Mouse (Mus musculus) stomach, embryonic 14.5 days (tissue): ENCODE data around the gene Cbx8. TPM values are rescaled to one million over a fixed set of nuclear protein-coding genes. Genes with fewer than 3 reads are reported as not detected.

Source experiments
- ATAC-seq: fragments of 200-750 bp; cut with Nextera tagmentation; 2 replicates; pipeline ENCODE4 v1.8.0; 2017; ENCODE audit warnings: low read depth, moderate TSS enrichment; ENCODE audit not compliant: insufficient number of reproducible peaks, insufficient read depth, low FRiP score
- H3K27ac ChIP-seq: fragments of 300-500 bp; sonication (generic); 2 replicates; pipeline ENCODE4 v1.5.1; 2014; ENCODE audit warnings: mild to moderate bottlenecking, low read length, moderate library complexity, mixed read lengths
- H3K27me3 ChIP-seq: fragments of 300-500 bp; sonication (generic); 2 replicates; pipeline ENCODE4 v1.6.1; 2014; ENCODE audit warnings: low read length, control low read depth, mixed read lengths; ENCODE audit not compliant: control insufficient read depth, insufficient read depth
- H3K36me3 ChIP-seq: fragments of 300-500 bp; sonication (generic); 2 replicates; pipeline ENCODE4 v1.6.1; 2014; ENCODE audit warnings: mild to moderate bottlenecking, control low read depth, low read length, moderate library complexity, mixed read lengths; ENCODE audit not compliant: control insufficient read depth, insufficient read depth
- H3K4me1 ChIP-seq: fragments of 300-500 bp; sonication (generic); 2 replicates; pipeline ENCODE4 v1.6.1; 2014; ENCODE audit warnings: low read length, control low read depth, mixed read lengths; ENCODE audit not compliant: control insufficient read depth, insufficient read depth
- H3K4me2 ChIP-seq: fragments of 300-500 bp; sonication (generic); replicated peaks from 2 replicates; pipeline ENCODE4 v1.6.1; 2014; ENCODE audit warnings: low read depth, low read length, control low read depth
- H3K4me3 ChIP-seq: fragments of 300-500 bp; sonication (generic); 2 replicates; pipeline ENCODE4 v1.5.1; 2014; ENCODE audit warnings: low read depth, low read length, control low read depth
- H3K9ac ChIP-seq: fragments of 300-500 bp; sonication (generic); replicated peaks from 2 replicates; pipeline ENCODE4 v1.6.1; 2014; ENCODE audit warnings: low read depth, mild to moderate bottlenecking, control low read depth, low read length, moderate library complexity, mixed read lengths
- H3K9me3 ChIP-seq: fragments of 300-500 bp; sonication (generic); 2 replicates; pipeline ENCODE4 v1.6.1; 2016; ENCODE audit warnings: low read depth, low read length, control low read depth; ENCODE audit not compliant: control insufficient read depth
- WGBS: fragments of 180-500 bp; shearing (Covaris S2); extraction: QIAGEN DNeasy Blood & Tissue Kit; methylation state at CpG from one replicate; pipeline ENCODE4 v1.1.7; 2014; 5-methylcytosine and 5-hydroxymethylcytosine counted together
- polyA plus RNA-seq: library from polyadenylated mRNA; unstranded; fragments of >200 nt; fragmentation: Nextera tagmentation; extraction: Ambion mirVana; gene quantifications from 2 replicates; pipeline ENCODE4 v1.2.1, GENCODE M21; 2014

Gene Cbx8
- polyA plus RNA-seq, 1 experiment from 2014 or later = 8.5 TPM

- ATAC-seq = no peak
- Histone ChIP-seq H3K9ac (no peak overlapping the region), H3K4me3 (no peak overlapping the region), H3K4me1 (0 out of 2 replicates have a peak, but pooled peaks cover 2% of the 10 kb centered on the region), H3K27ac (no peak overlapping the region), H3K36me3 (no peaks in the 10 kb centered on the region), H3K9me3 (no peaks in the 10 kb centered on the region), H3K4me2 (no peak overlapping the region), H3K27me3 (0 out of 2 replicates have a peak, but pooled peaks cover under 1% of the 10 kb centered on the region)
- 79% methylated on average over 8 of the region's 8 CpGs for WGBS
Measured at GRCm38 (mm10) chr11:119066841-119067240, 26.1 kb upstream of the Cbx8 start.

GRCm38 (mm10) chr11:119059256-119059655 is 18.5 kb upstream of the Cbx8 start:
- Histone ChIP-seq H3K27ac (no peak overlapping the region), H3K4me1 (peaks cover 16% of the 10 kb centered on the region), H3K9me3 (no peaks in the 10 kb centered on the region), H3K27me3 (peaks cover 56% of the 10 kb centered on the region), H3K4me3 (no peak overlapping the region), H3K4me2 (no peak overlapping the region), H3K36me3 (no peaks in the 10 kb centered on the region), H3K9ac (no peak overlapping the region)
- ATAC-seq = no peak
- 23% methylated on average over 3 of the region's 3 CpGs for WGBS

GRCm38 (mm10) chr11:119058041-119058995 is 17.5 kb upstream of the Cbx8 start:
- Histone ChIP-seq H3K9ac (no peak overlapping the region), H3K36me3 (no peaks in the 10 kb centered on the region), H3K27ac (no peak overlapping the region), H3K4me1 (peaks cover 16% of the 10 kb centered on the region), H3K4me3 (peak overlapping the region; percentile 20; the same call in 1 of the 2 replicates), H3K27me3 (peaks cover 60% of the 10 kb centered on the region), H3K4me2 (peak overlapping the region; percentile 35), H3K9me3 (no peaks in the 10 kb centered on the region)
- ATAC-seq = peak; percentile 46; the same call in 1 of the 2 replicates
- 4% methylated on average over 58 of the region's 58 CpGs for WGBS

- peak overlapping the region; percentile 100 for H3K4me2 ChIP-seq
- peak overlapping the region; percentile 92 for H3K9ac ChIP-seq
- WGBS = 5% methylated on average over 9 of the region's 9 CpGs
- H3K4me1 ChIP-seq = peaks cover 23% of the 10 kb centered on the region
- peak overlapping the region; percentile 60 for H3K4me3 ChIP-seq
- no peak for ATAC-seq
- no peak overlapping the region for H3K27ac ChIP-seq
- H3K27me3 ChIP-seq = peaks cover 60% of the 10 kb centered on the region
- H3K9me3 ChIP-seq = no peaks in the 10 kb centered on the region
- no peaks in the 10 kb centered on the region for H3K36me3 ChIP-seq
Measured at GRCm38 (mm10) chr11:119057291-119057690, 16.5 kb upstream of the Cbx8 start.

GRCm38 (mm10) chr11:119056301-119057211 is 15.8 kb upstream of the Cbx8 start:
- ATAC-seq = 0 out of 2 replicates have a peak, but pooled peaks have one; percentile 1

GRCm38 (mm10) chr11:119055571-119056131 is 14.9 kb upstream of the Cbx8 start:
- H3K4me1 ChIP-seq = peaks cover 23% of the 10 kb centered on the region
- peak overlapping the region; percentile 100 for H3K4me2 ChIP-seq
- peaks cover 69% of the 10 kb centered on the region for H3K27me3 ChIP-seq
- H3K9me3 ChIP-seq = no peaks in the 10 kb centered on the region
- no peak overlapping the region for H3K27ac ChIP-seq
- ATAC-seq = no peak
- H3K36me3 ChIP-seq = no peaks in the 10 kb centered on the region
- 1% methylated on average over 32 of the region's 32 CpGs for WGBS
- H3K9ac ChIP-seq = peak overlapping the region; percentile 4; the same call in 1 of the 2 replicates
- peak overlapping the region; percentile 60 for H3K4me3 ChIP-seq

More at GRCm38 (mm10) chr11:119056301-119057211, 15.8 kb upstream of the Cbx8 start:
- no peaks in the 10 kb centered on the region for H3K36me3 ChIP-seq
- peak overlapping the region; percentile 100 for H3K4me2 ChIP-seq
- no peaks in the 10 kb centered on the region for H3K9me3 ChIP-seq
- H3K27me3 ChIP-seq = peaks cover 63% of the 10 kb centered on the region
- under 1% methylated on average over 63 of the region's 65 CpGs for WGBS
- peak overlapping the region; percentile 92 for H3K9ac ChIP-seq
- H3K4me3 ChIP-seq = peak overlapping the region; percentile 60
- H3K4me1 ChIP-seq = peaks cover 23% of the 10 kb centered on the region
- peak overlapping the region; percentile 69 for H3K27ac ChIP-seq

- Histone ChIP-seq H3K27me3 (peaks cover 68% of the 10 kb centered on the region), H3K9me3 (no peaks in the 10 kb centered on the region), H3K36me3 (no peaks in the 10 kb centered on the region), H3K4me3 (peak overlapping the region; percentile 20; the same call in 1 of the 2 replicates), H3K4me1 (peaks cover 23% of the 10 kb centered on the region), H3K4me2 (peak overlapping the region; percentile 64), H3K27ac (no peak overlapping the region), H3K9ac (no peak overlapping the region)
- no peak for ATAC-seq
- WGBS = 3% methylated on average over 47 of the region's 47 CpGs
Measured at GRCm38 (mm10) chr11:119054351-119055345, 13.9 kb upstream of the Cbx8 start.
